ENCODE assay signal across 27 mouse cellular contexts in genomic region chr10:100701938-100702337, GRCm38 (mm10).
DNase-seq lines count a peak whose midpoint lies in the region; ATAC-seq and TF ChIP-seq lines count a peak whose summit lies in the region.
"Had no signal": no experiment of that assay in that cellular context is flagged by ENCODE, and none has a peak within 500 bp of the region (broad histone marks: within the 10 kb centered on the region; RNA-seq: fewer than 3 reads in every experiment).

No protein-coding gene starts in this region.

- intact Hi-C loops in heart, postnatal 36 days (cut with DNase I): no loop called here

- H3K36me3 ChIP-seq in lung, postnatal 0 days (ENCODE audit: insufficient read depth, low read length): no peaks in the 10 kb centered on the region
- H3K36me3 ChIP-seq in hindbrain, embryonic 10.5 days: no peaks in the 10 kb centered on the region
- H3K36me3 ChIP-seq in forebrain, embryonic 15.5 days: no peaks in the 10 kb centered on the region
- H3K36me3 ChIP-seq: embryonic facial prominence, embryonic 13.5 days; forebrain, embryonic 10.5 days; G1E; hindbrain, embryonic 13.5 days; limb, embryonic 13.5 days; midbrain, embryonic 13.5 days had no signal

- no peaks in the 10 kb centered on the region for H3K27me3 ChIP-seq in lung, postnatal 0 days (replicated peaks; ENCODE audit: insufficient read depth, low read length)
- H3K27me3 ChIP-seq in hindbrain, embryonic 10.5 days (ENCODE audit: insufficient read depth, poor library complexity, severe bottlenecking): no peaks in the 10 kb centered on the region
- H3K27me3 ChIP-seq in forebrain, embryonic 15.5 days: no peaks in the 10 kb centered on the region
- H3K27me3 ChIP-seq: embryonic facial prominence, embryonic 13.5 days; hindbrain, embryonic 13.5 days; limb, embryonic 13.5 days; midbrain, embryonic 13.5 days had no signal

- H3K9ac ChIP-seq in lung, postnatal 0 days (replicated peaks; ENCODE audit: low read depth): no peak overlapping the region
- no peak overlapping the region for H3K9ac ChIP-seq in forebrain, embryonic 15.5 days (replicated peaks)
- H3K9ac ChIP-seq: embryonic facial prominence, embryonic 13.5 days; hindbrain, embryonic 13.5 days; limb, embryonic 13.5 days; midbrain, embryonic 13.5 days had no signal

- no peaks in the 10 kb centered on the region for H3K4me1 ChIP-seq in lung, postnatal 0 days (ENCODE audit: insufficient read depth, low read depth, low read length)
- no peaks in the 10 kb centered on the region for H3K4me1 ChIP-seq in hindbrain, embryonic 10.5 days (replicated peaks)
- no peaks in the 10 kb centered on the region for H3K4me1 ChIP-seq in forebrain, embryonic 15.5 days
- H3K4me1 ChIP-seq: forebrain, embryonic 10.5 days; hindbrain, embryonic 13.5 days; limb, embryonic 13.5 days; midbrain, embryonic 13.5 days had no signal

- ATAC-seq in activated CD4-positive, CD25-positive, alpha-beta regulatory T cell, adult 4 months: peak; percentile 52
- peak; percentile 59 for ATAC-seq in megakaryocyte, adult 5-6 weeks (ENCODE audit: poor library complexity, severe bottlenecking)
- ATAC-seq in lung, postnatal 0 days: no peak
- ATAC-seq in forebrain, embryonic 15.5 days (replicated peaks): no peak
- ATAC-seq: forebrain, embryonic 16.5 days; intestine, postnatal 0 days; midbrain, embryonic 13.5 days had no signal

- no peaks in the 10 kb centered on the region for H3K9me3 ChIP-seq in lung, postnatal 0 days (ENCODE audit: low read length)
- no peaks in the 10 kb centered on the region for H3K9me3 ChIP-seq in hindbrain, embryonic 10.5 days
- no peaks in the 10 kb centered on the region for H3K9me3 ChIP-seq in forebrain, embryonic 15.5 days
- H3K9me3 ChIP-seq: embryonic facial prominence, embryonic 13.5 days; forebrain, embryonic 10.5 days; G1E; hindbrain, embryonic 13.5 days; limb, embryonic 13.5 days; midbrain, embryonic 13.5 days had no signal

- peak; percentile 21 for DNase-seq in thymus, postnatal 0 days (ENCODE audit: low spot score)
- DNase-seq in thymus, postnatal 25 days: no peak
- DNase-seq in lung, postnatal 0 days (ENCODE audit: low spot score): no peak
- no peak for DNase-seq in hindbrain, embryonic 10.5 days (ENCODE audit: low spot score)
- no peak for DNase-seq in heart, postnatal 36 days
- DNase-seq: adrenal gland, adult 8-10 months; cerebellum, adult 8-10 months; cerebellum, postnatal 36 days; heart, postnatal 14 days; kidney, adult 9 months; kidney, postnatal 10 days; layer of hippocampus, adult 9-11 months; lung, adult 18-20 months; lung, postnatal 14 days; thymus, adult 2 months had no signal

- no peak overlapping the region for H3K4me2 ChIP-seq in lung, postnatal 0 days (replicated peaks; ENCODE audit: low read depth, low read length)
- no peak overlapping the region for H3K4me2 ChIP-seq in forebrain, embryonic 15.5 days (replicated peaks)
- H3K4me2 ChIP-seq: embryonic facial prominence, embryonic 13.5 days; hindbrain, embryonic 13.5 days; limb, embryonic 13.5 days; liver, embryonic 11.5 days; midbrain, embryonic 13.5 days had no signal

- no peak overlapping the region for H3K4me3 ChIP-seq in lung, postnatal 0 days (ENCODE audit: low read depth, low read length)
- no peak overlapping the region for H3K4me3 ChIP-seq in hindbrain, embryonic 10.5 days
- no peak overlapping the region for H3K4me3 ChIP-seq in forebrain, embryonic 15.5 days
- H3K4me3 ChIP-seq: embryonic facial prominence, embryonic 13.5 days; forebrain, embryonic 10.5 days; hindbrain, embryonic 13.5 days; limb, embryonic 13.5 days; midbrain, embryonic 13.5 days had no signal

- no peak overlapping the region for H3K27ac ChIP-seq in lung, postnatal 0 days (ENCODE audit: low read length)
- H3K27ac ChIP-seq in hindbrain, embryonic 10.5 days: no peak overlapping the region
- H3K27ac ChIP-seq in forebrain, embryonic 15.5 days (replicated peaks): no peak overlapping the region
- H3K27ac ChIP-seq: embryonic facial prominence, embryonic 13.5 days; forebrain, embryonic 10.5 days; hindbrain, embryonic 13.5 days; limb, embryonic 13.5 days; midbrain, embryonic 13.5 days had no signal

- TF ChIP-seq CTCF in lung, postnatal 0 days (IDR thresholded peaks at IDR 0.05): no peak

- 69% methylated on average over 6 of the region's 6 CpGs for WGBS in lung, postnatal 0 days
- WGBS in hindbrain, embryonic 10.5 days: 90% methylated on average over 6 of the region's 6 CpGs
- WGBS in forebrain, embryonic 15.5 days: 92% methylated on average over 6 of the region's 6 CpGs

- TF ChIP-seq EP300 in lung, postnatal 0 days (IDR thresholded peaks at IDR 0.05): no peak

Comparison
In these comparisons a context has a peak if more than half of its experiments do, and no peak if none do; other contexts are left out.
1. ATAC-seq: peak in activated CD4-positive, CD25-positive, alpha-beta regulatory T cell, adult 4 months (single experiment) and megakaryocyte, adult 5-6 weeks (single experiment); none in lung, postnatal 0 days (single experiment) and forebrain, embryonic 15.5 days (single experiment).